Comparison of ENCODE assay signal across 9 mouse cellular contexts in the genomic region with DNA sequence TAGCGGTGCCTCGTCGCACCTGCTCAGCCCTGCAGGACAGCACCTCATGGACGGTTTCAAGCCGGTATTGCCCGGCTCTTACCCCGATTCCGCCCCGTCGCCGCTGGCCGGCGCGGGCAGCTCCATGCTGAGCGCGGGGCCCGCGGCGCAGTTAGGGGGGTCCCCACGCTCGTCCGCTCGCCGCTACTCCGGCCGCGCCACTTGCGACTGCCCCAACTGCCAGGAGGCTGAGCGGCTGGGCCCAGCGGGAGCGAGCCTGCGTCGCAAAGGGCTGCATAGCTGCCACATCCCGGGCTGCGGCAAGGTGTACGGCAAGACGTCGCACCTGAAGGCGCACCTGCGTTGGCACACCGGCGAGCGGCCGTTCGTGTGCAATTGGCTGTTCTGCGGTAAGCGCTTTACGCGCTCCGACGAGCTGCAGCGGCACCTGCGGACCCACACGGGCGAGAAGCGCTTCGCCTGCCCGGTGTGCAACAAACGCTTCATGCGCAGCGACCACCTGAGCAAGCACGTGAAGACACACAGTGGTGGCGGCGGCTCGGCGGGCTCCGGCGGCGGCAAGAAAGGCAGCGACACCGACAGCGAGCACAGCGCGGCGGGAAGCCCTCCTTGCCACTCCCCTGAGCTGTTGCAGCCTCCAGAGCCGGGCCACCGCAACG. TPM values are rescaled to one million over a fixed set of nuclear protein-coding genes. Genes with fewer than 3 reads are reported as not detected.
DNase-seq lines count a peak whose midpoint lies in the region; ATAC-seq and TF ChIP-seq lines count a peak whose summit lies in the region.
"Had no signal": no experiment of that assay in that cellular context is flagged by ENCODE, and none has a peak within 500 bp of the region (broad histone marks: within the 10 kb centered on the region; RNA-seq: fewer than 3 reads in every experiment).

No protein-coding gene starts in this region.

- no peak overlapping the region for H3ac ChIP-seq in myocyte (ENCODE audit: control insufficient read depth, insufficient read length)

- ATAC-seq in heart, embryonic 14.5 days (ENCODE audit: insufficient number of reproducible peaks, insufficient read depth, low FRiP score, low read depth), result 0 out of 2 replicates have a peak, but pooled peaks have one; percentile 39
- ATAC-seq in hindbrain, embryonic 14.5 days (ENCODE audit: low FRiP score), result peak; percentile 51

- 2% methylated on average over 75 of the region's 78 CpGs for WGBS in heart, embryonic 14.5 days
- under 1% methylated on average over 78 of the region's 78 CpGs for WGBS in hindbrain, embryonic 14.5 days

- H3K27ac ChIP-seq in heart, embryonic 14.5 days (replicated peaks in 1 of 2; ENCODE audit: control insufficient read depth in 1 of 2, insufficient read depth in 1 of 2, low read depth in 2 of 2, low read length in 2 of 2), result no peak overlapping the region
- peak overlapping the region; percentile 21; the same call in 1 of the 2 replicates for H3K27ac ChIP-seq in hindbrain, embryonic 14.5 days

- peak overlapping the region; percentile 39 to 54; a peak in 2 of 4 replicates for H3K4me3 ChIP-seq in heart, embryonic 14.5 days (ENCODE audit: control insufficient read depth in 1 of 2, insufficient read depth in 1 of 2, low read depth in 1 of 2, low read length in 2 of 2)
- peak overlapping the region; percentile 40 for H3K4me3 ChIP-seq in hindbrain, embryonic 14.5 days (replicated peaks; ENCODE audit: low read length)
- H3K4me3 ChIP-seq in myocyte, result peak overlapping the region; percentile 87

- no peaks in the 10 kb centered on the region for H3K36me3 ChIP-seq in heart, embryonic 14.5 days (ENCODE audit: control insufficient read depth, insufficient read depth, low read length)
- no peaks in the 10 kb centered on the region for H3K36me3 ChIP-seq in hindbrain, embryonic 14.5 days (replicated peaks; ENCODE audit: control insufficient read depth, insufficient read depth)
- H3K36me3 ChIP-seq in myocyte (ENCODE audit: control insufficient read depth, insufficient read depth), result no peaks in the 10 kb centered on the region

- H3K4me1 ChIP-seq in heart, embryonic 14.5 days (ENCODE audit: control insufficient read depth in 2 of 2, insufficient read depth in 2 of 2, low read length in 2 of 2), result peaks cover 0 to 18% of the 10 kb centered on the region in 2 experiments; a peak in 3 of 4 replicates
- H3K4me1 ChIP-seq in hindbrain, embryonic 14.5 days (replicated peaks; ENCODE audit: control insufficient read depth, insufficient read depth, low read length), result peaks cover 10% of the 10 kb centered on the region

- H3K9ac ChIP-seq in heart, embryonic 14.5 days (ENCODE audit: low read length), result no peak overlapping the region
- H3K9ac ChIP-seq in hindbrain, embryonic 14.5 days, result peak overlapping the region; percentile 49

- intact Hi-C loops in left cerebral cortex, postnatal 14 days (cut with DNase I), result loop anchor here (10.0 kb wide), 2 partner anchors 545 to 1035 kb away; a partner anchor contains a TSS

- TF ChIP-seq POLR2A in myocyte (IDR thresholded peaks at IDR 0.05; ENCODE audit: insufficient read length, low read depth), result no peak

- peaks cover 90% of the 10 kb centered on the region for H3K27me3 ChIP-seq in heart, embryonic 14.5 days (ENCODE audit: control insufficient read depth, insufficient read depth, low read length)
- peaks cover 98% of the 10 kb centered on the region for H3K27me3 ChIP-seq in hindbrain, embryonic 14.5 days (ENCODE audit: control insufficient read depth, insufficient read depth, low read length)
- H3K27me3 ChIP-seq in myocyte (ENCODE audit: control insufficient read depth, insufficient read depth, insufficient read length), result no peaks in the 10 kb centered on the region

- no peaks in the 10 kb centered on the region for H3K9me3 ChIP-seq in heart, embryonic 14.5 days (ENCODE audit: control insufficient read depth, low read length)
- no peaks in the 10 kb centered on the region for H3K9me3 ChIP-seq in hindbrain, embryonic 14.5 days (ENCODE audit: control insufficient read depth, low read length)

- H3K79me2 ChIP-seq in myocyte (ENCODE audit: control insufficient read depth, insufficient read depth), result no peaks in the 10 kb centered on the region

- no peak for DNase-seq in heart, adult 18-20 months
- peak; percentile 36 for DNase-seq in WW6 (ENCODE audit: low read depth, low spot score)
- DNase-seq in hindbrain, embryonic 14.5 days (ENCODE audit: low spot score), result no peak
- DNase-seq in ovary, adult 18-20 months (ENCODE audit: low spot score), result no peak
- no peak for DNase-seq in left cerebral cortex, postnatal 14 days (ENCODE audit: low spot score in 2 of 2)
- DNase-seq in natural killer cell, adult 2 months (ENCODE audit: low spot score in 2 of 2), result no peak

- peak overlapping the region; percentile 92 for H3K4me2 ChIP-seq in heart, embryonic 14.5 days (ENCODE audit: low read length)
- H3K4me2 ChIP-seq in hindbrain, embryonic 14.5 days (replicated peaks), result peak overlapping the region; percentile 53
- peak overlapping the region; percentile 24 for H3K4me2 ChIP-seq in myocyte (ENCODE audit: low read depth)

TF ChIP-seq in myocyte, 11 proteins besides CTCF, POLR2A, EP300 and RAD21:
- TF ChIP-seq MAX (IDR thresholded peaks at IDR 0.05; ENCODE audit: low read depth), result no peak
- peak in 1 of 3 experiments; percentile 4 for TF ChIP-seq MYOG (IDR thresholded peaks at IDR 0.05; ENCODE audit: control insufficient read depth in 1 of 3, insufficient read depth in 1 of 3, insufficient read length in 2 of 3, low read depth in 2 of 3)

RNA-seq across cellular contexts. Expression of a gene that starts 3.2 kb away (rescaled TPM):
- not detected in 2 replicates for polyA plus RNA-seq in heart, embryonic 14.5 days (2014; fragmentation: Nextera tagmentation; extraction: Ambion mirVana)
- not detected for total RNA-seq in heart, adult 18-20 months (2021)
- 3.3 TPM in 2 replicates for polyA plus RNA-seq in hindbrain, embryonic 14.5 days (2014; fragmentation: Nextera tagmentation; extraction: Ambion mirVana)
- 1.2 TPM for polyA plus RNA-seq in myocyte (2012; fragmentation: generic; extraction: Trizol)
- total RNA-seq in left cerebral cortex, postnatal 14 days (2021), result 1 to 10 TPM; 2.2 to 3.1 TPM
- total RNA-seq: MEL had no signal

Comparison
In these comparisons a context has a peak if more than half of its experiments do, and no peak if none do; other contexts are left out.
1. H3K4me2 ChIP-seq: peak in every context shown above with its lines; median percentile 92 in heart, embryonic 14.5 days; 53 in hindbrain, embryonic 14.5 days; 24 in myocyte.